Mouse (Mus musculus) spleen, postnatal 10 days (tissue): ENCODE data around the gene Hoxb5.

Experiments
- DNase-seq, 2 experiments: peaks; one replicate each; pipeline ENCODE4 v3.0.0; 2021 to 2022; ENCODE audit warnings: low spot score in 2 of 2

Hoxb5 gene

GRCm38 (mm10) chr11:96353522-96353841 lies 50.3 kb downstream of the Hoxb5 start:
- no peak for DNase-seq

GRCm38 (mm10) chr11:96353939-96354338 lies 50.8 kb downstream of the Hoxb5 start:
- DNase-seq, result no peak

- no peak for DNase-seq
These were observed 51.2 kb downstream of the Hoxb5 start for GRCm38 (mm10) chr11:96354376-96354775.

GRCm38 (mm10) chr11:96354801-96355311 lies 51.7 kb downstream of the Hoxb5 start:
- DNase-seq, result no peak
